Mouse (Mus musculus): ENCODE results near the gene Coro1a.
"Not testable (repeated sequence)": the region's sequence is repeated elsewhere in the genome, so short reads cannot be mapped to it uniquely, and the experiment has no call there.

The Coro1a gene

GRCm38 (mm10) chr7:126704121-126704980 is 3.2 kb downstream of the Coro1a start:
- DNase-seq = peak; percentile 93

DNA sequence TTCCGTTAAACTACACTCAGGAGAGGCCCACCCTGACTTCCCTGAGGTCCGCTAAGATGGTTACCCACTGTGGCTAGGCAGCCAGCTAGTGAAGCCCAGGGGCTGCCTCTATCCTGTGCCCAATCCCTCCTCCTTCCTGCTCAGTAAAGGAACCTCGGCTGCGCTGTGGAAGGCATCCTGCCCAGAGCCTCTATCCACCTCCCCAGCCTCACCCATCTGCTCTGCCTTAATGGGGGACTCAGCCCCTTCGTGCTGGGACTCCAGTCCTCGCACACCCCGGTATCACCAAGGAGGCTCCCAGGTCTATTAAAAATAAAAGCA is 3.9 kb downstream of the Coro1a start:
- no peak for DNase-seq

- DNase-seq = peak; percentile 81
Observed at GRCm38 (mm10) chr7:126702861-126703756, 4.5 kb downstream of the Coro1a start.

DNA sequence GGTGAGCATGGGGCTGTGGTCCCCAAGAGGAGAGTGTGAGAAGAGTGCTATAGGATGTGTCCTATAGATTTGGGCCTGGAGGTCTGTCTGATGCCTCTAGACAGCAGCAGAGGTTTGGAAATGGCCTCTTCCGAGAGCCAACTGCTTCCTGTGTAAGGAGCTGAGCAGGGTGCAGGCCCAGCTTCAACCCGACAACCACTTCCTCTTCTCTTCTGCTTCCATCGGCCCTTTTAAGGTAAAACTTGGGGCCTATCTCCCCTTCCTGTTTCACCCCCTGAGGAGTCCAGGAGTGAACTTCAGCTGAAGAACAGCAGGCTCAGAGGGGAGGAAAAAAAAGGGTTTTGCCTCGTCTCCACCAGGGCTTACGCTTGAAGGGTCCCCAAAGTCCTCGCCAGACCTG is 5.2 kb downstream of the Coro1a start:
- peak; percentile 80 for DNase-seq

- DNase-seq = peak; percentile 40
Observed at GRCm38 (mm10) chr7:126701559-126702357, 5.8 kb downstream of the Coro1a start.

DNA sequence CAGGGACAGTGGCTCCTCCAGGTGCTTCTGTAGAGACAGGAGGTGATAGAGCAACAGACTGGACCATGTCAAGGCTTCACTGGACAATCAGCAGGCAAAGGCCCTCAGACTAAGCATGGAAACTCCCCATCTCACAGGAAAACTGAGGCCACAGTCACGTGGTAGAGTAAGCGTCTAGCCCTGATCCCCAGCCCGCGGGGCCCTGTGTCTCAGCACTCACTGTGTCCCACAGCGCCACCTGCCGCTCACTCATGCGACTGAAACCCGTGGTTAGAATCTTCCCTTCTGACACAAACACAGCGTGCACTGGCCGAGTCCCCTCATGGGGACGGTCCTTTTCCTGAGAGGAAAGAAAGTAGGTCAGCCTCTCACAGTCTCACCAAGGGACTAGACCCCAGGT is 6.5 kb downstream of the Coro1a start:
- peak; percentile 96 for DNase-seq

GRCm38 (mm10) chr7:126700063-126701015 is 7.2 kb downstream of the Coro1a start:
- no peak for DNase-seq

- no peak for DNase-seq
Observed at GRCm38 (mm10) chr7:126697838-126698237, 9.7 kb downstream of the Coro1a start.

DNA sequence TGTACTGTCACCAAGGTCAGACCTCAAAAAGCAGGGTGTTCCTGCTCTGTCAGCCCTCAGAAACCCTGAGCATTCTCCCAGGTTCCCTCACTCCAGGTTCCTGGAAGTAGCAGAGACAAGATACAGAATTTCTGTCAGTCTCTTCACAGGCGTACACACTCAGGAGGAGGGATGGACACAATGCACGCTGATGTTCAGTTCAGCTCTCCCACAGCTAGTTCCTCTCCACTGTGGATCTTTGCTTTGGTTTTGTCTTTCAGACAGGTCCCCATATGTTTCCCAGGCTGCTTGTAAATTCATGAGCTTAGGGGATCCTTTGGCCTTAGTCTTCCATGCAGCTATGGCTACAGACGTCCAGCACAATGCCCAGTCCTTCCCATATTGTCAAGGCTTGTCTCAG is 10.7 kb downstream of the Coro1a start:
- DNase-seq = no peak

- no peak for DNase-seq
Observed at GRCm38 (mm10) chr7:126696303-126696702, 11.3 kb downstream of the Coro1a start.

DNA sequence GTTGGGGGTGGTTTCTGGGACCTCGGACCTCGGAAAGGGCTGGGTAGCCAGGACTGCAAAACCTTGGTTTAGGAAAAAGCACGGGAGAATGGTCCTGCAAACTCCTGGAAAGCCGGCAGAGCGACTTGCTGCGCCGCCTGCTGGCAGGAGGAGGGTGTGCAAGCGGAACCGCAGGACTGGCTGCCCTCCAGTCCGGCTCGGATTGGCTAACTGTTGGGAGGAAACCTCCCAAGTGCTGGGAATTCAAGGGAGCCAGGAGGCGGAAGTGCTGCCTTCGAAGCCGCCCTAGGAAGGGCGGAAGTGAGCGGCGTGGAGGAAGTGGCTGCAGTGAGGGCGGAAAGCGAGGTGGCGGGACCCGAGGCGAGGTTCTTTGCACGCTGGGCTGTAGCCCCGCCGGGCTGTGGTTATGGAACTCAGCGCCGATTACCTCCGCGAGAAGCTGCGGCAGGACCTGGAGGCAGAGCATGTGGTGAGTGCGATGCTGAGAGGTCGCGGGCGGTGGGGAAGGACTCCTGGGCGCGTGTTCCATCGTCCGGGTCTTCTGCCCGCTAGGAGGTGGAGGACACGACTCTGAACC is 11.9 kb downstream of the Coro1a start, which contains the start of gene Slx1b:
Gene Slx1b, minus strand, starts transcription at position 154 of the 577 bp plus-strand sequence.
- DNase-seq = peak; percentile 91

DNA sequence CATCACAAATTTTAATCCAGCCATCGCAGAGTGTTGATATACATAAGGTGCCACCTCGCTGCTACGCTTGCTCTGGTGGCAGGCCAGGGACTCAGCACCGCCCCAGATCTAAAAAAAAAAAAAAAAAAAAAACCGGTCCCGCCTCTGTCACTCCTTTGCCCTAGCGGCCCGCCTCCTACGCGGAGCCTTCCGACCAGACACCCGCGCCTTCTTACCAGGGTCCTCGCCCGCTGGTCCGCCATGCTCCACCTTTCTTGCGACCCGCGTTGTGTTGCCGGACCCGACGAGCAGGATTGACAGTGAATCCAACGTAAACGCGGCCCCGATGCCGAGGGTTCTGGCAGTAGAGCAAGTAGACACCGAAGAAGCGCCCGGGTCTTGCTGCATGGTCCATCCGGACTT is 12.4 kb downstream of the Coro1a start, which contains the start of gene Bola2:
Gene Bola2, plus strand, starts transcription at position 192 of the 402 bp plus-strand sequence.
- DNase-seq = peak; percentile 79

DNA sequence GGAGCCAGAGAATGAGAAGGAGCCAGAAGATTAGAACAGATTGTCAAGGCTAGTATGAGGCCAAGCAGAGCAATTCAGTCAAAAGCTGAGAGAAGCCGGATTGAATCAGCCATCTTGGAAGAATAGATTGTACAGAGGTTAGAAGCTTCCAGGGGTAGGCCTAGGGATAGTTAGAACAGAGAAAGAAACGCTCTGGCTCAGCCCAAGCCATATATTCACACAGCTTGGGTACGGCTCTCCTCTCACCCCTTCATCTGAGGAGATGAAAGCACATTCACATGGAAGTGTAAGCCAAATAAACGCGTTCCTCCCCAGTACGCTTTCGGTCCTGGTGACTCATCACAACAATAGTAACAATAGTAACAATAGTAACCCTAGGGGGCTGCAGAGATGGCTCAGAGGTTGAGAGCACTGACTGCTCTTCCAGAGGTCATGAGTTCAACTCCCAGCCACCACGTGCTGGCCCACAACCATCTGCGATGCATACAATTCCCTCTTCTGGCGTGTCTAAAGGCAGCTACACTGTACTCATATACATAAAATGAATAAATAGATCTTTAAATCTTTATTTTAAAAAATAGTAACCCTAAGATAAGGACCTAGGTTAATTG is 13.0 kb downstream of the Coro1a start:
- no peak for DNase-seq

DNA sequence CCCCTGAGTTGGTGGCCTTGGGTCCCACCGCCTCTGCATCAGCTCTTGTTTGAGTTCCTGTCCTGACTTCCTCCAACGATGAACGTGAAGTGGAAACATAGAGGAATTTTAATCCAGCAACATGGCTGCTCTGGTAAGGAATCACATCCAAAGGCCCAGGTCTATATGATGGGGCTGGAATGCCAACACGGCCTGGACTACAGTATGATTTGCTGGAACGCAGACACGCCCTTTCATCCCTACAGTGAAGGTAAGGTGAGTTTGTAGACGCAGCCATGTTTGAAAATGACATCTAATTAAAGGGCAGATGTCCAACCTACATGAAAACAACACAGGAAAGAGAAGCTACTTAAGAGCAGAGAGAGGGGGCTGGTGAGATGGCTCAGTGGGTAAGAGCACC is 13.8 kb downstream of the Coro1a start:
- DNase-seq = no peak

DNA sequence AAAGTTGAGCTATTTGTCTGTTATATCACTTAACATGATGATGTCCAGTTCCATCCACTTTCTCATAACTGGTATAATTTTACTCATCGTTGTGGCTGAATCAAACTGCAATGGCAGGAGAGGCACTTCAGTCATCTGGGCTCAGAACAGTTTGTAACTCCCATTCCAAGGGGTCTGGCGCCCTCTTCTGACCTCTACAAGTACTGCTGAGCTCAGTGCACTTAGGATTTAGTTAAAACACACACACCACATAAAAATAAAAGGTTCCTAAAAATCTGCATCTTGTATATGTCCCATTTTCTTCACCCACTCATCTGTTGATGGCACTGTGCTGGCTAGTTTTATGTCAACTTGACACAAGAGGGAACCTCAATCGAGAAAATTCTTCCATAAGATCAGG is 14.3 kb downstream of the Coro1a start:
- DNase-seq = peak; percentile 88

GRCm38 (mm10) chr7:126692426-126692825 is 15.2 kb downstream of the Coro1a start:
- no peak for DNase-seq

DNA sequence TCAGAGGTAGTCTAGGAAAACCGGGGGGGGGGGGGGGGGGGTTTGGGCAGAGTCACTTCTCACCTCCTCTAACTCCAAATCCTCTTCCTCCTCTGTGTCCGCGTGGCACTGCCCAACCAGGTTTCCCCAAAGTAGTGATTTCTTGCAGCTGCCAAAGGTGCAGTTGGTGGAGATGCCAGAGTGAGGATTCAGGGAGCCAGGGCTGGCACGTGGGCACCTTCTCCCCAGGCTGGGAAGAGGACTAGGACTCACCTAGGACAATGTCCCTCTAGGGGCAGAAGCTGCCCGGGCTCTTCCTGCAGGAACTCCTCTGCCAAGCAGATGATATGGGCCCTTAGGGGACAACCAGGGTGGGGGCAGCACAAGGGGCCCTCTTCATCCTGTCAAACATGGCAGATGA is 15.9 kb downstream of the Coro1a start:
- no peak for DNase-seq

DNA sequence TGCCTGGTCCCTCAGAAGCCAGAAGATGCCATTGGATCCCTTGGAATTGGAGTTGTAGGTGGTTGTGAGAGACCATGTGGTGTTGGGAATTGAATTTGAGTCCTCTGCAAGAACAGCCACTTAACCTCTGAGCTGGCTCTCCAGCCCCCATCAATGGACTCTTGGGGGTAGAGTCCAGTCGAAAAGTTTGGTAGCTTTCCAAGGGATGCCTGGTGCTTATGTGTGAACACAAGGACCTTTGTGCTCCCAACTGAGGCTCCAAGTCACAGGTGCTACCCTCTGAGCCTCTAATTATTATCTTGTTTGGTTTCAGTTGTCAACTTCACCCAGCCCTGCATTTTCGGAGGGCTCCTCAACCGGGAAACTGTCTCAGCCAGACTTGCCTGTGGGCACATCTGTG is 16.9 kb downstream of the Coro1a start:
- no peak for DNase-seq

- no peak for DNase-seq
Observed at GRCm38 (mm10) chr7:126689021-126689420, 18.6 kb downstream of the Coro1a start.

GRCm38 (mm10) chr7:126688156-126688555 is 19.4 kb downstream of the Coro1a start:
- not testable (repeated sequence) for DNase-seq

- no peak for DNase-seq
Observed at GRCm38 (mm10) chr7:126681221-126681620, 26.4 kb downstream of the Coro1a start.

Data from thymus, postnatal 25 days (tissue).